Mouse (Mus musculus) lung, postnatal 0 days (tissue): ENCODE measurements at regions not wholly inside any gene's neighbourhood (a gene's known extent, or its start where the extent isn't known, plus 50 kb on each side); places are given as distances from the start of the nearest gene placed in this dataset.
A peak's percentile ranks its signal among the peaks of the same experiment; 100 is the strongest.
"Not testable (repeated sequence)": the region's sequence is repeated elsewhere in the genome, so short reads cannot be mapped to it uniquely, and the experiment has no call there.

Source experiments
- ATAC-seq: fragments of 200-750 bp; cut with Nextera tagmentation; 2 replicates; pipeline ENCODE4 v1.8.0; 2017; ENCODE audit warnings: moderate library complexity
- DNase-seq: peaks from one replicate; pipeline ENCODE4 v3.0.0-alpha.2; 2016; ENCODE audit warnings: low spot score
- H3K27ac ChIP-seq: fragments of 300-500 bp; sonication (generic); 2 replicates; pipeline ENCODE4 v1.5.1; 2014; ENCODE audit warnings: antibody characterized with exemption, mild to moderate bottlenecking, low read length, mixed read lengths
- H3K27me3 ChIP-seq: fragments of 300-500 bp; sonication (generic); replicated peaks from 2 replicates; pipeline ENCODE4 v1.6.1; 2014; ENCODE audit warnings: low read length, mixed read lengths; ENCODE audit not compliant: insufficient read depth
- H3K36me3 ChIP-seq: fragments of 300-500 bp; sonication (generic); 2 replicates; pipeline ENCODE4 v1.6.1; 2014; ENCODE audit warnings: low read length, mixed read lengths; ENCODE audit not compliant: insufficient read depth
- H3K4me1 ChIP-seq: fragments of 300-500 bp; sonication (generic); 2 replicates; pipeline ENCODE4 v1.6.1; 2014; ENCODE audit warnings: antibody characterized with exemption, low read depth, low read length, mixed read lengths; ENCODE audit not compliant: insufficient read depth
- H3K4me2 ChIP-seq: fragments of 300-500 bp; sonication (generic); replicated peaks from 2 replicates; pipeline ENCODE4 v1.6.1; 2014; ENCODE audit warnings: low read depth, mild to moderate bottlenecking, low read length, moderate library complexity, mixed read lengths
- H3K4me3 ChIP-seq: fragments of 300-500 bp; sonication (generic); 2 replicates; pipeline ENCODE4 v1.5.1; 2014; ENCODE audit warnings: low read depth, low read length
- H3K9ac ChIP-seq: fragments of 300-500 bp; sonication (generic); replicated peaks from 2 replicates; pipeline ENCODE4 v1.6.1; 2014; ENCODE audit warnings: low read depth, mild to moderate bottlenecking
- H3K9me3 ChIP-seq: fragments of 300-500 bp; sonication (generic); 2 replicates; pipeline ENCODE4 v1.6.1; 2016; ENCODE audit warnings: low read length, mixed read lengths
- CTCF ChIP-seq: IDR thresholded peaks from 2 replicates; pipeline ENCODE4 v1.5.1; 2016; ENCODE audit warnings: antibody characterized with exemption, mild to moderate bottlenecking
- EP300 ChIP-seq: IDR thresholded peaks from 2 replicates; pipeline ENCODE4 v1.6.1; 2016; ENCODE audit warnings: antibody characterized with exemption, mild to moderate bottlenecking, control low read depth
- WGBS: fragments of 180-500 bp; shearing (Covaris S2); extraction: QIAGEN DNeasy Blood & Tissue Kit; methylation state at CpG from one replicate; pipeline ENCODE4 v1.1.7; 2014; 5-methylcytosine and 5-hydroxymethylcytosine counted together

DNA sequence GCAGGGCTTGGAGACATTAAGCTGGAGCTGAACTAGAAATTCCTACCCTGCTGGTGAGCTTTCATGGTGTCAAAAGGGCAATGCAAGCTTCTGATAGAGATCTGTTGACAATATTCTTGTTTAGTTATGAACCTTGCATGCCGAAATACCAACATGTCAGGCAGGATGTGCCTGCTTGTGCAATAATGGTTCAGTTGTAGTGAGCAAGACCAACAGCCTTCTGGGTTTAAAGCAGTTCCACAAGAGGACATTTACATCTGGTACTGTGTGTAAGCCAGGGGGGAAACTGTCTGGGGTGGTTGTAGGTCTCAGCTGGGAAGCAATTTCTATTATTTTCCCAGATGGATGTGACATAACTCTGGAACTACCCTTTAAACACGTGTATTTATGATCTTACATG is 987.6 kb upstream of the Gm38303 start:
- 47% methylated on average over 2 of the region's 2 CpGs for WGBS
- H3K4me1 ChIP-seq: no peaks in the 10 kb centered on the region
- H3K27ac ChIP-seq: no peak overlapping the region
- no peak overlapping the region for H3K9ac ChIP-seq
- no peak overlapping the region for H3K4me2 ChIP-seq
- H3K27me3 ChIP-seq: no peaks in the 10 kb centered on the region
- TF ChIP-seq CTCF: no peak
- no peak for TF ChIP-seq EP300
- H3K36me3 ChIP-seq: no peaks in the 10 kb centered on the region
- DNase-seq: no peak
- no peak overlapping the region for H3K4me3 ChIP-seq
- no peaks in the 10 kb centered on the region for H3K9me3 ChIP-seq
- ATAC-seq: no peak

- Histone ChIP-seq H3K4me1 (no peaks in the 10 kb centered on the region), H3K27me3 (no peaks in the 10 kb centered on the region), H3K4me2 (no peak overlapping the region), H3K27ac (no peak overlapping the region), H3K9ac (no peak overlapping the region), H3K36me3 (no peaks in the 10 kb centered on the region), H3K4me3 (no peak overlapping the region), H3K9me3 (no peaks in the 10 kb centered on the region)
- DNase-seq (no peak), ATAC-seq (no peak)
- 69% methylated on average over 3 of the region's 3 CpGs for WGBS
- TF ChIP-seq EP300 (no peak), CTCF (no peak)
These were observed 957.5 kb upstream of the Gm38303 start for GRCm38 (mm10) chr3:11293001-11293400.

DNA sequence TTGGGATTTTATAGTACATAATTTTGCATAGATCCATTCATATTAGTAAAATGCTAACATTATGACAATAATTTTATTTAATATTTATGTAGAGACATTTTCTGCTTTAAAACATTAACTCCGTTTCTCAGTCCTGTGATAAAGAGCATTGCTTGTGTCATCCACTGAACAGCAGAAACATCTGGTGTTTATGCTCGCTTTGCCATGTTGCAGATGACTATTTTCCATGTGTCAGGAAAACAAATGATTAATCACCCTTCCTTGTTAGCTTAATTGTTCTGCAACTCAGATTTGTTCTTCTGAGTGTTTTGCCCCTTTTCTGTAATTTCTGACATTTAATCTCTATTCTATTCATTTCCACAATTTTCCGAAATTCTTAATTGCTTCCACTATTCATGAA is 925.6 kb upstream of the Gm38303 start:
- 80% methylated on average over 3 of the region's 3 CpGs for WGBS
- no peak for ATAC-seq
- TF ChIP-seq EP300 (no peak), CTCF (no peak)

GRCm38 (mm10) chr3:11213996-11214395 is 878.5 kb upstream of the Gm38303 start:
- ATAC-seq (no peak), DNase-seq (no peak)
- Histone ChIP-seq H3K4me2 (no peak overlapping the region), H3K4me1 (no peaks in the 10 kb centered on the region), H3K9ac (no peak overlapping the region), H3K36me3 (no peaks in the 10 kb centered on the region), H3K27me3 (no peaks in the 10 kb centered on the region), H3K9me3 (no peaks in the 10 kb centered on the region), H3K27ac (no peak overlapping the region), H3K4me3 (no peak overlapping the region)
- TF ChIP-seq CTCF: no peak
- no peak for TF ChIP-seq EP300
- WGBS: 78% methylated on average over 2 of the region's 2 CpGs

More for the DNA sequence above, 925.6 kb upstream of the Gm38303 start:
- Histone ChIP-seq H3K4me2 (no peak overlapping the region), H3K4me3 (no peak overlapping the region), H3K9me3 (no peaks in the 10 kb centered on the region), H3K27ac (no peak overlapping the region), H3K36me3 (no peaks in the 10 kb centered on the region), H3K9ac (no peak overlapping the region), H3K4me1 (no peaks in the 10 kb centered on the region), H3K27me3 (no peaks in the 10 kb centered on the region)
- DNase-seq: no peak

DNA sequence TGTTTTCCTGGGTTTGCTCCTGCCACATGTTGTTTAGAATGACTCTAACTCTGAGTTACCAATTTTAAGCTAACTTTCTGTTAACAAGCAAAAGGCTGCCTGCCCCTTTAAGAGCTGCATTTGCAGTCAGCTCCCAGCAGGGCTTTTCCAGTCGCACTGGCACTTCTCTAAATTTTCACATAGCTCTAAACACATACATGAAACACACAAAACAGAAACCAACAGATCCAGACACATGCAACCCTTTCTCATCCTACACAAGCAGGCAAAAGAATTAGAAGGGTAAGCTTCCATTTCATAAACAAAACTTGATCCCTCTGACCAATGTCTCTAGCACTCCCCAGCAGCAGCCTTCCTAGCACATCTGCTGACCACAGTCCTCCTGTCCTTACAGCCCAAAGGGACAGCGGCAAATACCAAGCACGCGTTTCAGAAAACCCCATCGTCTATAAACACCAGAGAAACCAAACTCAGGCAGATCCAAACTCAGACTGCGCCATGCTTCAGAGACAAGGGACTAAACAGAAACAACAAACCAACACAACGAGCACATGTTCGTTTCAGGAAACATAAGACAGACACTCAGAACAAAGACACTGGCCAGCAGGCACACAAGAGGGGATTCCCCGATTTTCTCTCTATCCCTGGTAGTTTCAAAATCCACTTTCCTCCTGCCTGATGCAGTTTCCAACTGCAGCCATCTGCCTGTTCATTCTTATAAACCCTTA is 877.6 kb upstream of the Gm38303 start:
- H3K27me3 ChIP-seq, ATAC-seq, H3K9me3 ChIP-seq, H3K4me1 ChIP-seq, H3K9ac ChIP-seq, H3K27ac ChIP-seq, H3K4me3 ChIP-seq, H3K36me3 ChIP-seq: not testable (repeated sequence)
- 27% methylated on average over 9 of the region's 9 CpGs for WGBS
- TF ChIP-seq CTCF: peak; percentile 11; the same call in 1 of the 2 replicates
- DNase-seq: peak; percentile 7
- peak overlapping the region; percentile 19; the same call in 1 of the 2 replicates for H3K4me2 ChIP-seq

DNA sequence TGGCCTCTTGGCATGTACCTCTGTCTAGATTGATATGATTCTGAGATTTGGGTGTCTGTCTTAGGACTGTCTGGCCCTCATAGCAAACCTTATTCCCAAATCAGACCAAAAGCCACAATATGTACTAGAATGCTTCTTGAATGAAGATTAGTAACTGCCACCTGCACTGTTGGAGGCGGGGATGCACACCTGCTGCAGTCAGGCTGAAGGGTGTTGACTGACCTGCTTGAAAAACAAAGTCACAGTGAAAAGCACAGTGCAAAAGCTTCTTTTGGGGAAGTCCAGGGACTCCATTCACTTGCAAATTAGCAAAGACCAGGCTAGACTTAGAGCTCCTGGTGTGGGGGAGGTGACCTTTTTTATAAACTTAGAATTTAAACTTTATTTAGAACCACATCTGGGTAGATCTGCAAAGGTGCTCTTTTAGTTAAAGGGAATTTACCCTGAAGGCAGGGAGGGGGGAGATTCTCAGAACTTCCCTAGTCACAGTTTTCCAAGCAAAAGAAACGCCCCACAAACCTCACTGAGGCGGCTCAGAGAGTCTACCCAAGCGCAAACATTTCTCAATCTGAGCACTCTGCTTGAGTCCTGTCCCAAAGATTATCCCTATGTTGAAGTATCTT is 876.9 kb upstream of the Gm38303 start:
- 60% methylated on average over 4 of the region's 4 CpGs for WGBS
- not testable (repeated sequence) for H3K36me3 ChIP-seq, DNase-seq, H3K9ac ChIP-seq, H3K4me1 ChIP-seq, ATAC-seq, H3K4me2 ChIP-seq, H3K27me3 ChIP-seq, H3K9me3 ChIP-seq, H3K4me3 ChIP-seq, H3K27ac ChIP-seq

DNA sequence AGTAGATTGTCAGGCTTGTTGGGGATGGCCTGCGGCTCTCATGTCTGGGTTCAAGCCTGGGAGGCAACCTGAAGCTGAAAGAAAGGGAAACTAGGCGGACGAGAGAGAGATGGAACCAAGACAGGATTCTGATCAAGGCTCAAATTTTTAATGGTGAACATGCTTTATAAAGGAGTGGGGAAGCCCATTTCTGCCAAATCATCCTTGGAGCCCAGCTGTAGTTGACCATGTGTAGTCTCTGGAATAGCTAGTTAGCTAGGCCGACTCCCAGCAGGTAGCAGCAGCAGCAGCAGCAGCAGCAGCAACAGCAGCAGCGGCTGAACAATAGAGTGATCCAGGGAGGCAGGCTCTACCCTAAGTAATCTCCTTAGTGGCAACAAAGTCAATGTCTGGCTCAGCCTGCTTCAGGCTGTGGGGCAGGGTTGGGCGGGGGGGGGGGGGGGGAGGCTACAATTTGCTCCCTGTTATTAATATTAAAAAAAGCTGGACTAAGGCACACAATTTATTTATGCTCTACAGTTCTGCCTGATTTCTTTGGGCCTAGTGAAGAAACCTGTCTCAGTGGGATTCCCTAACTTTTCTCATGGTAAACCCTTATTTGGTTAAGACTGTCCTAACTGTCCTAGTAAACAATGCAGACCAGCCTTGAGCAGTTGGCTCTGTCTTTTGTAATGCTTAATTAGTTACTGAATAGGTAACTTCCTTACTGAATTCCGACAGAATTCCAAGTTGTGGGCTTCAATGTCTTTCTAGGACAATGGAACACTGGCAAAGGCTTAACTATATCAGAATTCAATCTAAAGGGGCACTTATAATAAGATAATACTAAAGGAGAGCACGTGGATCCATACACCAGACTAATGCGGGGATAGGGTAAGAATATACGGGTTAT is 875.7 kb upstream of the Gm38303 start:
- not testable (repeated sequence) for H3K27ac ChIP-seq, H3K36me3 ChIP-seq, H3K9ac ChIP-seq, H3K9me3 ChIP-seq, H3K4me1 ChIP-seq, H3K4me3 ChIP-seq, H3K27me3 ChIP-seq, DNase-seq, H3K4me2 ChIP-seq, ATAC-seq
- WGBS: 78% methylated on average over 9 of the region's 10 CpGs
